Mouse (Mus musculus): ENCODE measurements around the gene Cfap97d2.

- TF ChIP-seq CTCF (IDR thresholded peaks at IDR 0.05; ENCODE audit: control insufficient read depth, insufficient read depth, low read length) = no peak
- TF ChIP-seq POLR2A (IDR thresholded peaks at IDR 0.05; ENCODE audit: borderline replicate concordance, control insufficient read depth, low read depth, low read length) = no peak
These were observed 50.8 kb downstream of the Cfap97d2 start for GRCm38 (mm10) chr8:13756480-13756879.
